Mouse (Mus musculus) midbrain, postnatal 0 days (tissue): ENCODE measurements around the gene Irx1. TPM values are rescaled to one million over a fixed set of nuclear protein-coding genes. Genes with fewer than 3 reads are reported as not detected.
A peak's percentile ranks its signal among the peaks of the same experiment; 100 is the strongest.

Experiments
- ATAC-seq: fragments of 200-750 bp; cut with Nextera tagmentation; 2 replicates; pipeline ENCODE4 v1.8.0; 2017; ENCODE audit warnings: moderate number of reproducible peaks, mild to moderate bottlenecking, moderate TSS enrichment, moderate library complexity; ENCODE audit not compliant: low FRiP score
- DNase-seq: peaks from one replicate; pipeline ENCODE4 v3.0.0-alpha.2; 2015; ENCODE audit warnings: low spot score
- H3K27ac ChIP-seq: fragments of 300-500 bp; sonication (generic); 2 replicates; pipeline ENCODE4 v1.5.1; 2014; ENCODE audit warnings: low read depth, mild to moderate bottlenecking, low read length, mixed read lengths
- H3K27me3 ChIP-seq: fragments of 300-500 bp; sonication (generic); 2 replicates; pipeline ENCODE4 v1.6.1; 2014; ENCODE audit warnings: low read length, control low read depth, mixed read lengths; ENCODE audit not compliant: insufficient read depth
- H3K36me3 ChIP-seq: fragments of 300-500 bp; sonication (generic); 2 replicates; pipeline ENCODE4 v1.6.1; 2014; ENCODE audit warnings: low read length, control low read depth, mixed read lengths; ENCODE audit not compliant: insufficient read depth
- H3K4me1 ChIP-seq: fragments of 300-500 bp; sonication (generic); 2 replicates; pipeline ENCODE4 v1.6.1; 2014; ENCODE audit warnings: mild to moderate bottlenecking, control low read depth, antibody characterized with exemption, low read length, mixed read lengths; ENCODE audit not compliant: insufficient read depth
- H3K4me2 ChIP-seq: fragments of 300-500 bp; sonication (generic); 2 replicates; pipeline ENCODE4 v1.6.1; 2014; ENCODE audit warnings: low read depth, mild to moderate bottlenecking, low read length, mixed read lengths; ENCODE audit not compliant: poor library complexity, severe bottlenecking
- H3K4me3 ChIP-seq: fragments of 300-500 bp; sonication (generic); 2 replicates; pipeline ENCODE4 v1.5.1; 2014; ENCODE audit warnings: low read depth, mild to moderate bottlenecking, low read length, moderate library complexity
- H3K9ac ChIP-seq: fragments of 300-500 bp; sonication (generic); replicated peaks from 2 replicates; pipeline ENCODE4 v1.6.1; 2014; ENCODE audit warnings: mild to moderate bottlenecking, low read length, moderate library complexity, mixed read lengths; ENCODE audit not compliant: poor library complexity, severe bottlenecking
- H3K9me3 ChIP-seq: fragments of 300-500 bp; sonication (generic); 2 replicates; pipeline ENCODE4 v1.6.1; 2016; ENCODE audit warnings: low read length, control low read depth
- CTCF ChIP-seq: IDR thresholded peaks from 2 replicates; pipeline ENCODE4 v1.5.1; 2016; ENCODE audit warnings: antibody characterized with exemption, mild to moderate bottlenecking
- WGBS: fragments of 180-500 bp; shearing (Covaris S2); extraction: QIAGEN DNeasy Blood & Tissue Kit; methylation state at CpG from one replicate; pipeline ENCODE4 v1.1.7; 2014; 5-methylcytosine and 5-hydroxymethylcytosine counted together
- polyA plus RNA-seq: library from polyadenylated mRNA; unstranded; fragments of >200 nt; fragmentation: Nextera tagmentation; extraction: Ambion mirVana; gene quantifications from 2 replicates; pipeline ENCODE4 v1.2.1, GENCODE M21; 2015
- total RNA-seq: library from RNA; depleted of rRNA; stranded (reverse); fragments of >200 nt; gene quantifications from 2 replicates; pipeline ENCODE4 v1.2.3, GENCODE M21; 2014

The Irx1 gene
- total and polyA plus RNA-seq, 2 experiments from 2014 or later = 9.1 to 93.0 TPM

DNA sequence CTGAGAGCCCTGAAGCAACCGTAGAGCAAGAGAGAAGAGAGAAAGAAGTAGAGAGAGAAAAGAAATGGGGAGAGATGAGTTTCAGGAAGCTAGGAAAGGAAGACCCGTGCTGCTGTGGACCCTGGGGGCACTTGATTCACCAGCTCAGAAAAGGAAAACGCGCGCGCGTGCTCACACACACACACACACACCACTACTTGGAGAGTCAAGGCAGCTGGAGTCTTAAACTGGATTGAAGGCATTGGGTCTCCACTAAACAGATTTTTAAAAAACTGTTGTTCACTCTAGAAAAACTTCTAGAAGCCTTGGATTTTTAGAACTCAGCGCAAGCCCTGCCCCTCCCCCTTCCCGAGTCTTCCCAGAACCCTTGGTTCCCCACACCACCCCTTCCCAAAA is 3.2 kb downstream of the Irx1 start:
- WGBS = 10% methylated on average over 9 of the region's 9 CpGs
- TF ChIP-seq CTCF = no peak
- Histone ChIP-seq H3K9me3 (no peaks in the 10 kb centered on the region), H3K36me3 (no peaks in the 10 kb centered on the region), H3K4me2 (peak overlapping the region; percentile 66), H3K27ac (peak overlapping the region; percentile 75), H3K4me1 (no peaks in the 10 kb centered on the region), H3K4me3 (peak overlapping the region; percentile 74), H3K27me3 (peaks cover 4% of the 10 kb centered on the region; the same call in 1 of the 2 replicates), H3K9ac (peak overlapping the region; percentile 87)
- no peak for DNase-seq
- ATAC-seq = no peak

DNA sequence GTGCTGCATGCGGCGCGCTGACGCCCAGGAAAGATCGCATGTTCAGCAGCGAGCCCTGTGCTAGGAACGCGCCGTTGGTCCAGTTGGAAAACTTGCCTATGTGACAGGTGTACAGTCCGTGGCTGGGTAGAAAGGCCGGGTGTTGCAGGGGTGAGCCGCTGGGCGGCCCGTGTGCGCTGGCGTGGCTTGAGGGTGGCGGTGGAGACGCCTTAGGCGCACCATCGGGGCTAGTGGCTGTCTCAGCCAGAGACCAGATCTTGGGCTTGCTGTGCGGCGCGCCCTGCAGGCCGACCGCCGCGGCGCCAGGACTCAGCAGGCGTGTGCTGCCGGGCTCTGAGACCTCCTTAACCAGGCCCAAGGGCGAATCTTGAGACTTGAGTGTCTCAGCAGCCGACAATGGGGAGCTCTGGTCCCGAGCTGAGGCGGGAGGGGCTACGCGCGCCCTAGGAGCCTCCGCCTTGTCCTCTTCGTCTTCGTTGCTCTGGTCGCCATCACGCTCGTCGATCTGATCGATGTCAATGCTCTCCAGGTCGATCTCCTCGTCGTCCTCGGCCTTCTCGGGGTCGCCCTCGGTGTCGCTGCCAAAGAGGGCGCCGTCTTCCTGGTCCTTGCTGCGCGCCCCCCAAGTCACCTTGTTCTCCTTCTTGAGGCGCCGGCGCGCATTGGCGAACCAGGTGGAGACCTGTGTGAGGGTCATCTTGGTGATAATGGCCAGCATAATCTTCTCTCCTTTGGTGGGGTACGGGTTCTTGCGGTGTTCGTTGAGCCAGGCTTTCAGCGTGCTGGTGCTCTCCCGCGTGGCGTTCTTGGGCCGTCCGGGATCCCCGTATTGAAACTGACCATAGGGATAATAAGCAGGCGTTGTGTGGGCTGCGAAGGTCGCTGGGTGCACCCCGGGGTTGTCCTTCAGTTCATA is 3.9 kb downstream of the Irx1 start:
- Histone ChIP-seq H3K4me3 (peak overlapping the region; percentile 74), H3K27me3 (no peaks in the 10 kb centered on the region; the same call in 1 of the 2 replicates), H3K9ac (peak overlapping the region; percentile 87), H3K36me3 (no peaks in the 10 kb centered on the region), H3K4me1 (no peaks in the 10 kb centered on the region), H3K27ac (peak overlapping the region; percentile 75), H3K9me3 (no peaks in the 10 kb centered on the region), H3K4me2 (peak overlapping the region; percentile 66)
- DNase-seq (no peak), ATAC-seq (no peak)
- peak; percentile 44 for TF ChIP-seq CTCF
- WGBS = 2% methylated on average over 76 of the region's 76 CpGs

DNA sequence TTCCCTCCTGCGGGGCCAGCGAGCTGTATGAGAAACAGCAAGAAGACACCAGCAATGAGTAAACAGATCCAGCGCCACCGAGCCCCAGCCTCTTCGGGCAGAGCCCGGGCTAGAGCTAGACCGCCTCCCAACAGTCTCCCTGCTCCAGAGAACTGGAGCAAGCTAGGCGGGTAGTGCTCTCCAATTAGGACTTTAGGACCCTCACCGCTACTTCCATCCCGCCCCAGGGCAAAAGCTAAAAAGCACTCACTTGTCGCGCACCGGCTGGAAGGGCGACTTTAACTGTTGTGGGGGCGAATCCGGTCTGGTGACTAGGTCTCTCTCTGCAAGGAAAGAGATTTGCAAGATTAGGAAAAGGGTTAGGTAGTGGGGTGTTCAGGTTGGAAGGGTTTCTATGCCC is 4.9 kb downstream of the Irx1 start:
- peak overlapping the region; percentile 87 for H3K9ac ChIP-seq

DNA sequence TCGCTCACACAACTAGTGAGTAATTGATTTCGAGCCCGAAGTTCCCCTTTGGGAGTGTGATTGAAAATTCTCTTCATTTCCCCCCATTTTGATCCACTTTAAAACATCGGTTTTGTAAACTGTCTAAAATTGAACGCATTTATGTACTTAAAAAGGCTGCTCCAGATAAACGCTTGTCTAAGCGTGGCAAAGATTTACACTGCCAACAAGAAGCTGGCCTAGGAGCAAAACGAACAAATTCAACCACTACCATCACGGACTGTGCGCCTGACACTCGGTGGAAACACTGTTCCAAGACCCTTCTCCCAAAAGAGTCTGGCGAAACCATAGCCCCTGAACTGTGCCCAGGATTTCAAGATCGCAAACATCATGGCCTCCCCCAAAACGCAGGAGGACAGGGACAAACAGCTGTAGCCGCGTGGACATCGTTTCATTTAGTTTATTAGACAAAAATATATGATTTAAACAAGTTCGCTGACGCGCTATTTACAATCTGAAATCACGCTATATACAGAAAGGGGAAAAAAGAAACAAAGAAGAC is 5.6 kb downstream of the Irx1 start:
- Histone ChIP-seq H3K27me3 (no peaks in the 10 kb centered on the region; the same call in 1 of the 2 replicates), H3K36me3 (no peaks in the 10 kb centered on the region), H3K4me3 (peak overlapping the region; percentile 74), H3K4me2 (peak overlapping the region; percentile 66), H3K9ac (peak overlapping the region; percentile 87), H3K4me1 (no peaks in the 10 kb centered on the region), H3K9me3 (no peaks in the 10 kb centered on the region), H3K27ac (peak overlapping the region; percentile 75)
- ATAC-seq = no peak
- DNase-seq = no peak
- no peak for TF ChIP-seq CTCF
- WGBS = 13% methylated on average over 21 of the region's 21 CpGs

More for the DNA sequence above, 4.9 kb downstream of the Irx1 start:
- DNase-seq = no peak
- Histone ChIP-seq H3K36me3 (no peaks in the 10 kb centered on the region), H3K4me1 (no peaks in the 10 kb centered on the region), H3K9me3 (no peaks in the 10 kb centered on the region), H3K4me2 (peak overlapping the region; percentile 66), H3K27me3 (no peaks in the 10 kb centered on the region; the same call in 1 of the 2 replicates), H3K27ac (peak overlapping the region; percentile 75), H3K4me3 (peak overlapping the region; percentile 74)
- no peak for TF ChIP-seq CTCF
- 9% methylated on average over 16 of the region's 16 CpGs for WGBS
- no peak for ATAC-seq

DNA sequence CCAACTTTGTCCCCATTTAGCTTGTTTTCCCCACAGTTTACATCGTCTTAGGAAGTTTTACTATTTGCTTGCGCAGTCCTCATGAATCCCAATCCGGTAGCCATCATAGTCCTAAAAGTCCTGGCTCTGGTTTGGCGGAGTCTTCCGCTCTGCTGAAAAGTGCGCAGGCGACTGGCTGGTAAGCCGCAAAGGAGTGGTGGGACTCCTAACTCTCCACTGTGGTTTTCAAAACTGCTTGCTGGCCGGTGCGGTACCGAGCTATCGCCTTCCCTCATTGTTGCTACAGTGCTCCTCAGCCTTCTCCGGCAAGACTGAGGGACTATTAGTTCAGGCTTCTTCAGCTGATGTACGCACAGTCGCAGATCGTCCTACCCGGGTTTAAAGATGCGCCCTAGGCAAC is 6.4 kb downstream of the Irx1 start:
- H3K9ac ChIP-seq = peak overlapping the region; percentile 87
- 23% methylated on average over 18 of the region's 18 CpGs for WGBS

DNA sequence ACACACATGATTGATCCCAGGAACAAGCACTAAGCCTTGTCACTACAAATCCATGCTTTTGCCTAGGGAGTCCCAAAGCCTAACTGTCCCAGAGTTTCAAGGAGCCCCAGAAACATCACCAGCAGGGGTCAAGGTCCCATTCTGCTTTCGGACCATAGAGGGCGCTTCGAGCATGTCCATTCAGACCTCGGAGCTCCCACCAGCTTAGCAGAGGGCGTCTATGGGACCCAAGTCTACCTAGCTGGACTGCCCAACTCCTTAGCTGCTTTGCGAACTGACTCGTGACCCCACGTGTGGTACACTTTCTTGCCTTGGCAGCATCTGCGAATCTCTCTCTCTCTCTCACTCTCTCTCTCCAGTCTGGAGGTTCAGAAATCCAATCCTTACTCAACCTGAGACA is 7.0 kb downstream of the Irx1 start:
- H3K9me3 ChIP-seq = no peaks in the 10 kb centered on the region
- no peaks in the 10 kb centered on the region; the same call in 1 of the 2 replicates for H3K27me3 ChIP-seq
- H3K27ac ChIP-seq = no peak overlapping the region
- H3K9ac ChIP-seq = peak overlapping the region; percentile 87; the same call in 1 of the 2 replicates
- peak overlapping the region; percentile 66 for H3K4me2 ChIP-seq
- peaks cover 9% of the 10 kb centered on the region for H3K4me1 ChIP-seq
- WGBS = 5% methylated on average over 9 of the region's 9 CpGs
- peak; percentile 75 for TF ChIP-seq CTCF
- no peaks in the 10 kb centered on the region for H3K36me3 ChIP-seq
- ATAC-seq = no peak
- peak; percentile 75 for DNase-seq
- H3K4me3 ChIP-seq = peak overlapping the region; percentile 74; the same call in 1 of the 2 replicates

More for the DNA sequence above, 6.4 kb downstream of the Irx1 start:
- Histone ChIP-seq H3K27ac (peak overlapping the region; percentile 75), H3K4me1 (peaks cover 7% of the 10 kb centered on the region), H3K36me3 (no peaks in the 10 kb centered on the region), H3K27me3 (no peaks in the 10 kb centered on the region; the same call in 1 of the 2 replicates), H3K9me3 (no peaks in the 10 kb centered on the region), H3K4me3 (peak overlapping the region; percentile 74), H3K4me2 (peak overlapping the region; percentile 66)
- ATAC-seq (no peak), DNase-seq (no peak)
- no peak for TF ChIP-seq CTCF
